Mouse (Mus musculus): ENCODE results near the gene Slc22a22. TPM values are rescaled to one million over a fixed set of nuclear protein-coding genes. Genes with fewer than 3 reads are reported as not detected.
"Not testable (repeated sequence)": the region's sequence is repeated elsewhere in the genome, so short reads cannot be mapped to it uniquely, and the experiment has no call there.

Slc22a22 gene
- polyA plus RNA-seq, 1 experiment from 2014 or later = not detected

DNA sequence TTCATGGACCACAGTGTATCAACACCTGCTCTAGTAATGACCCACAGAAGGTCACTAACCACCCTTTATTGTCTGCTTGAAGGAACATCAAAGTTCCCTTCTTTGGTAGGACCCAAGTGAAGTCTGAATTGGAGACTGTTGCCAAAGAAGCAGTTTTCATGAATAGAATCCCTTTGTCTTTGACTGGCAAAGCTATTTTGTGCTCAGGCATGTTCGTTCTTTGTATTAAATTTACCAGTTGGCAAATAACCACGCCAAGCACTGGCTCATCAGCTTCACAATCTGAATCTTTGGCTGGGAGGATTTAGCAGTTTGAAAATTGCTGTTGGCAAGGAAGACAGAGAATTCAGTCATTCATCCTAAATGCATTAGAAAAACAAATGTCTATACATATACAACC, 160.9 kb downstream of the Slc22a22 start:
- 93% methylated on average over 2 of the region's 2 CpGs for WGBS

DNA sequence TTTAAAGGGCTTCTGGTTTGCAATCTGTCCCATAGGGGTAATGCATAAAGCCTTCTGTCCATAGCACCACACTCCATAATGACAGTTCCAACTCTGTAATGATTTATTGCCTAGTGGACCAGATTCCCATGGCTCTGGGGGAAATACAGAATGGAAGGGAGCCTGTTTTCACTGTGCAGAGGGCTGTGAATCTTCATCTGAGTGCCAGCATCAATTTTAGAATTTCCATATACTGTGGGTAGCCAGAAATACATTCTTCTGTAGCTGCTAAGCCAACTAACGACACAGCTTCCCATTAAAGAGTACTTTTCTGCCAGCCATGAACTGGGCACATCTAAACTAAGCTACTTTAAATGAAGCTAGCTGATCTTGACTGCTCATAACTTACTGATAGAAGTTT, 174.7 kb downstream of the Slc22a22 start:
- H3K27ac ChIP-seq (ENCODE audit: low read length) = no peak overlapping the region
- WGBS = 61% methylated on average over 1 of the region's 1 CpGs
- H3K9ac ChIP-seq (ENCODE audit: low read length) = no peak overlapping the region
- no peaks in the 10 kb centered on the region for H3K27me3 ChIP-seq (ENCODE audit: control insufficient read depth, insufficient read depth, low read length)
- no peak for ATAC-seq (replicated peaks; ENCODE audit: extremely low read depth, insufficient read depth, low FRiP score)
- no peaks in the 10 kb centered on the region for H3K4me1 ChIP-seq (ENCODE audit: control insufficient read depth, insufficient read depth, low read length)
- H3K9me3 ChIP-seq (replicated peaks; ENCODE audit: control insufficient read depth, low read length) = no peaks in the 10 kb centered on the region
- no peak overlapping the region for H3K4me3 ChIP-seq (ENCODE audit: low read length)
- H3K4me2 ChIP-seq (ENCODE audit: low read depth, low read length) = no peak overlapping the region
- no peaks in the 10 kb centered on the region for H3K36me3 ChIP-seq (ENCODE audit: control insufficient read depth, insufficient read depth)

More for the DNA sequence above, 160.9 kb downstream of the Slc22a22 start:
- Histone ChIP-seq H3K4me1 (ENCODE audit: control insufficient read depth, insufficient read depth, low read length) (no peaks in the 10 kb centered on the region), H3K9ac (ENCODE audit: low read length) (no peak overlapping the region), H3K4me2 (ENCODE audit: low read depth, low read length) (no peak overlapping the region), H3K27ac (ENCODE audit: low read length) (no peak overlapping the region), H3K4me3 (ENCODE audit: low read length) (no peak overlapping the region), H3K27me3 (ENCODE audit: control insufficient read depth, insufficient read depth, low read length) (no peaks in the 10 kb centered on the region), H3K36me3 (ENCODE audit: control insufficient read depth, insufficient read depth) (no peaks in the 10 kb centered on the region), H3K9me3 (replicated peaks; ENCODE audit: control insufficient read depth, low read length) (no peaks in the 10 kb centered on the region)
- ATAC-seq (replicated peaks; ENCODE audit: extremely low read depth, insufficient read depth, low FRiP score) = no peak

GRCm38 (mm10) chr15:57278505-57278904, 198.9 kb downstream of the Slc22a22 start:
- Histone ChIP-seq H3K36me3 (ENCODE audit: control insufficient read depth, insufficient read depth) (no peaks in the 10 kb centered on the region), H3K4me3 (ENCODE audit: low read length) (no peak overlapping the region), H3K9ac (ENCODE audit: low read length) (no peak overlapping the region), H3K4me1 (ENCODE audit: control insufficient read depth, insufficient read depth, low read length) (no peaks in the 10 kb centered on the region), H3K27me3 (ENCODE audit: control insufficient read depth, insufficient read depth, low read length) (no peaks in the 10 kb centered on the region), H3K4me2 (ENCODE audit: low read depth, low read length) (no peak overlapping the region), H3K27ac (ENCODE audit: low read length) (no peak overlapping the region), H3K9me3 (replicated peaks; ENCODE audit: control insufficient read depth, low read length) (no peaks in the 10 kb centered on the region)
- ATAC-seq (replicated peaks; ENCODE audit: extremely low read depth, insufficient read depth, low FRiP score) = no peak
- 38% methylated on average over 1 of the region's 1 CpGs for WGBS

- Histone ChIP-seq H3K9ac (ENCODE audit: low read length) (no peak overlapping the region), H3K27me3 (ENCODE audit: control insufficient read depth, insufficient read depth, low read length) (no peaks in the 10 kb centered on the region), H3K9me3 (replicated peaks; ENCODE audit: control insufficient read depth, low read length) (no peaks in the 10 kb centered on the region), H3K36me3 (ENCODE audit: control insufficient read depth, insufficient read depth) (no peaks in the 10 kb centered on the region), H3K27ac (ENCODE audit: low read length) (no peak overlapping the region), H3K4me3 (ENCODE audit: low read length) (no peak overlapping the region), H3K4me2 (ENCODE audit: low read depth, low read length) (no peak overlapping the region), H3K4me1 (ENCODE audit: control insufficient read depth, insufficient read depth, low read length) (no peaks in the 10 kb centered on the region)
- no peak for ATAC-seq (replicated peaks; ENCODE audit: extremely low read depth, insufficient read depth, low FRiP score)
These were observed 201.0 kb downstream of the Slc22a22 start for GRCm38 (mm10) chr15:57276411-57276810.

GRCm38 (mm10) chr15:57240061-57240460, 237.4 kb downstream of the Slc22a22 start:
- not testable (repeated sequence) for H3K4me2 ChIP-seq (ENCODE audit: low read depth, low read length); H3K27me3 ChIP-seq (ENCODE audit: control insufficient read depth, insufficient read depth, low read length); H3K9me3 ChIP-seq (replicated peaks; ENCODE audit: control insufficient read depth, low read length); H3K27ac ChIP-seq (ENCODE audit: low read length); H3K4me1 ChIP-seq (ENCODE audit: control insufficient read depth, insufficient read depth, low read length); ATAC-seq (replicated peaks; ENCODE audit: extremely low read depth, insufficient read depth, low FRiP score); H3K36me3 ChIP-seq (ENCODE audit: control insufficient read depth, insufficient read depth); H3K9ac ChIP-seq (ENCODE audit: low read length); H3K4me3 ChIP-seq (ENCODE audit: low read length)
- 73% methylated on average over 1 of the region's 1 CpGs for WGBS

DNA sequence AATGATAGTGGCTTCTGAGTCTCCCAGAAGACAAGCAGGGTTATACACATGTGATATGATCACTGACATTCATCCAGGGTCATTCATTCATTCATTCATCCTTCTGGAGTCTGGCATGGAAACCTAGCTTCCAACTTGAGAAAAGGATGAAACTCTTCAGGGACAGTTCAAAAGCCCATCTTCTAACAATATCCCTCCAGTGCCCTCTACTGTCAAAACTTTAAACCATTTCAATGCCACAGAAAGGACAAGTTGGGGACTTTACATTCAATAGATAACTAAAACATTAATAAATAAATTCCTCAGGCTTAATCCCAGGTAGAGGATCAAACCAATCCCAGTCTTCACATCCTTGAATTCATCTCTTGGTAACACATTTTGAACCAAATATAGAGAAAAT, 247.0 kb downstream of the Slc22a22 start:
- Histone ChIP-seq H3K27ac (ENCODE audit: low read length) (no peak overlapping the region), H3K36me3 (ENCODE audit: control insufficient read depth, insufficient read depth) (no peaks in the 10 kb centered on the region), H3K4me2 (ENCODE audit: low read depth, low read length) (no peak overlapping the region), H3K9ac (ENCODE audit: low read length) (no peak overlapping the region), H3K9me3 (replicated peaks; ENCODE audit: control insufficient read depth, low read length) (no peaks in the 10 kb centered on the region), H3K4me3 (ENCODE audit: low read length) (no peak overlapping the region), H3K27me3 (ENCODE audit: control insufficient read depth, insufficient read depth, low read length) (no peaks in the 10 kb centered on the region), H3K4me1 (ENCODE audit: control insufficient read depth, insufficient read depth, low read length) (no peaks in the 10 kb centered on the region)
- ATAC-seq (replicated peaks; ENCODE audit: extremely low read depth, insufficient read depth, low FRiP score) = no peak

DNA sequence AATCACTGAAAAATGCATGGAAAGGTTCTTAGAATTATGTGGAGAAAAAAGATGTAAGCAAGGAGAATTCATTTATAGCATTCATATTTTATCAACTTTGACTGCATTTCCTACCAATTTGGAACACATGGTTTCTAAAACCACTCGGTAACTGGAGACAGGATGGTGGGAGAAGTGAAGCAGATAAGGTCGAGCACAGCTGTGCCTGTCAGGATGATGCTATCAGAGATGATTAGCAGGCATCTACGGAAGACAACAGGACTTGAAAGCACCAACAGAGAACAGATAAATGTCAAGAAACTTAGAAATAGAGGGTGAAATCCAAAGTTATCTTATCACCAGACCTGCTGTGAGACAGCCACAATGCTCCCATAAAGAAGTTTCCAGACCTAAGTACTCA, 272.1 kb downstream of the Slc22a22 start:
- Histone ChIP-seq H3K4me1 (ENCODE audit: control insufficient read depth, insufficient read depth, low read length) (no peaks in the 10 kb centered on the region), H3K4me2 (ENCODE audit: low read depth, low read length) (no peak overlapping the region), H3K27me3 (ENCODE audit: control insufficient read depth, insufficient read depth, low read length) (no peaks in the 10 kb centered on the region), H3K36me3 (ENCODE audit: control insufficient read depth, insufficient read depth) (no peaks in the 10 kb centered on the region), H3K9me3 (replicated peaks; ENCODE audit: control insufficient read depth, low read length) (no peaks in the 10 kb centered on the region), H3K4me3 (ENCODE audit: low read length) (no peak overlapping the region), H3K9ac (ENCODE audit: low read length) (no peak overlapping the region), H3K27ac (ENCODE audit: low read length) (no peak overlapping the region)
- 6% methylated on average over 3 of the region's 3 CpGs for WGBS
- no peak for ATAC-seq (replicated peaks; ENCODE audit: extremely low read depth, insufficient read depth, low FRiP score)

- no peak overlapping the region for H3K27ac ChIP-seq (ENCODE audit: low read length)
- no peak overlapping the region for H3K4me2 ChIP-seq (ENCODE audit: low read depth, low read length)
- no peaks in the 10 kb centered on the region for H3K9me3 ChIP-seq (replicated peaks; ENCODE audit: control insufficient read depth, low read length)
- ATAC-seq (replicated peaks; ENCODE audit: extremely low read depth, insufficient read depth, low FRiP score) = no peak
- no peaks in the 10 kb centered on the region for H3K4me1 ChIP-seq (ENCODE audit: control insufficient read depth, insufficient read depth, low read length)
- no peak overlapping the region for H3K4me3 ChIP-seq (ENCODE audit: low read length)
- no peak overlapping the region for H3K9ac ChIP-seq (ENCODE audit: low read length)
- no peaks in the 10 kb centered on the region for H3K27me3 ChIP-seq (ENCODE audit: control insufficient read depth, insufficient read depth, low read length)
- H3K36me3 ChIP-seq (ENCODE audit: control insufficient read depth, insufficient read depth) = no peaks in the 10 kb centered on the region
These were observed 272.9 kb downstream of the Slc22a22 start for GRCm38 (mm10) chr15:57204444-57204930.

Data from heart, embryonic 16.5 days (tissue).